15 mouse cellular contexts compared by ENCODE assay signal in genomic region chr3:107844499-107844898, GRCm38 (mm10). TPM values are rescaled to one million over a fixed set of nuclear protein-coding genes. Genes with fewer than 3 reads are reported as not detected.
A peak's percentile ranks its signal among the peaks of the same experiment; 100 is the strongest.
DNase-seq lines count a peak whose midpoint lies in the region; ATAC-seq and TF ChIP-seq lines count a peak whose summit lies in the region.
"Had no signal": no experiment of that assay in that cellular context is flagged by ENCODE, and none has a peak within 500 bp of the region (broad histone marks: within the 10 kb centered on the region; RNA-seq: fewer than 3 reads in every experiment).

No protein-coding gene starts in this region.

- H3K4me1 ChIP-seq in hindbrain, embryonic 16.5 days (ENCODE audit: control insufficient read depth, insufficient read depth, low read depth, low read length): peaks cover 14% of the 10 kb centered on the region
- H3K4me1 ChIP-seq in hindbrain, embryonic 13.5 days (replicated peaks): peaks cover 29% of the 10 kb centered on the region
- peaks cover 11% of the 10 kb centered on the region for H3K4me1 ChIP-seq in neural tube, embryonic 14.5 days (ENCODE audit: control insufficient read depth, insufficient read depth, low read length)
- peaks cover 23% of the 10 kb centered on the region for H3K4me1 ChIP-seq in neural tube, embryonic 15.5 days
- H3K4me1 ChIP-seq in thymus, adult 2 months (replicated peaks; ENCODE audit: control insufficient read depth, insufficient read depth, low read length): peaks cover 6% of the 10 kb centered on the region; the same call in 1 of the 2 replicates

- 55% methylated on average over 2 of the region's 2 CpGs for WGBS in hindbrain, embryonic 16.5 days
- 62% methylated on average over 2 of the region's 2 CpGs for WGBS in hindbrain, embryonic 13.5 days
- 72% methylated on average over 2 of the region's 2 CpGs for WGBS in neural tube, embryonic 14.5 days
- WGBS in neural tube, embryonic 15.5 days: 52% methylated on average over 2 of the region's 2 CpGs
- WGBS in thymus, adult 2 months: 86% methylated on average over 2 of the region's 2 CpGs

- peak; percentile 43 for ATAC-seq in hindbrain, embryonic 16.5 days
- ATAC-seq in hindbrain, embryonic 13.5 days (ENCODE audit: low FRiP score): no peak
- 0 out of 2 replicates have a peak, but pooled peaks have one; percentile 13 for ATAC-seq in neural tube, embryonic 14.5 days (ENCODE audit: low read depth)
- no peak for ATAC-seq in neural tube, embryonic 15.5 days (ENCODE audit: low FRiP score)
- ATAC-seq: forebrain, embryonic 15.5 days had no signal

- no peaks in the 10 kb centered on the region for H3K27me3 ChIP-seq in hindbrain, embryonic 16.5 days (replicated peaks; ENCODE audit: control insufficient read depth, insufficient read depth, low read length)
- H3K27me3 ChIP-seq in hindbrain, embryonic 13.5 days: no peaks in the 10 kb centered on the region
- no peaks in the 10 kb centered on the region for H3K27me3 ChIP-seq in neural tube, embryonic 14.5 days (ENCODE audit: control insufficient read depth, insufficient read depth, low read length)
- no peaks in the 10 kb centered on the region for H3K27me3 ChIP-seq in neural tube, embryonic 15.5 days (replicated peaks)
- H3K27me3 ChIP-seq in thymus, adult 2 months (ENCODE audit: control insufficient read depth, insufficient read depth, low read length): no peaks in the 10 kb centered on the region; the same call in 1 of the 2 replicates
- H3K27me3 ChIP-seq: embryonic facial prominence, embryonic 13.5 days; forebrain, embryonic 15.5 days; heart, embryonic 15.5 days; limb, embryonic 13.5 days; midbrain, embryonic 12.5 days; neural tube, embryonic 13.5 days had no signal

- H3K9ac ChIP-seq in hindbrain, embryonic 16.5 days (ENCODE audit: low read depth, low read length): no peak overlapping the region
- H3K9ac ChIP-seq in hindbrain, embryonic 13.5 days: no peak overlapping the region
- no peak overlapping the region for H3K9ac ChIP-seq in neural tube, embryonic 14.5 days (replicated peaks; ENCODE audit: low read depth, low read length)
- H3K9ac ChIP-seq in neural tube, embryonic 15.5 days (replicated peaks): no peak overlapping the region
- H3K9ac ChIP-seq: embryonic facial prominence, embryonic 13.5 days; forebrain, embryonic 15.5 days; heart, embryonic 15.5 days; limb, embryonic 13.5 days; lung, embryonic 14.5 days; midbrain, embryonic 12.5 days; neural tube, embryonic 13.5 days had no signal

- no peak overlapping the region for H3K27ac ChIP-seq in hindbrain, embryonic 16.5 days (ENCODE audit: low read depth, low read length)
- no peak overlapping the region for H3K27ac ChIP-seq in hindbrain, embryonic 13.5 days
- no peak overlapping the region for H3K27ac ChIP-seq in neural tube, embryonic 14.5 days (ENCODE audit: low read depth, low read length)
- no peak overlapping the region for H3K27ac ChIP-seq in neural tube, embryonic 15.5 days (replicated peaks)
- no peak overlapping the region for H3K27ac ChIP-seq in thymus, adult 2 months (ENCODE audit: control insufficient read depth, insufficient read depth, low read length)
- H3K27ac ChIP-seq: embryonic facial prominence, embryonic 13.5 days; forebrain, embryonic 15.5 days; heart, embryonic 15.5 days; limb, embryonic 13.5 days; midbrain, embryonic 12.5 days; neural tube, embryonic 13.5 days had no signal

- H3K4me2 ChIP-seq in hindbrain, embryonic 16.5 days (ENCODE audit: low read length): no peak overlapping the region
- H3K4me2 ChIP-seq in hindbrain, embryonic 13.5 days: no peak overlapping the region
- no peak overlapping the region for H3K4me2 ChIP-seq in neural tube, embryonic 14.5 days (ENCODE audit: low read depth, low read length)
- no peak overlapping the region for H3K4me2 ChIP-seq in neural tube, embryonic 15.5 days
- H3K4me2 ChIP-seq: embryonic facial prominence, embryonic 13.5 days; forebrain, embryonic 15.5 days; heart, embryonic 15.5 days; limb, embryonic 13.5 days; lung, embryonic 14.5 days; midbrain, embryonic 12.5 days; neural tube, embryonic 13.5 days had no signal

- H3K36me3 ChIP-seq in hindbrain, embryonic 16.5 days (ENCODE audit: control insufficient read depth, insufficient read depth, low read length): no peaks in the 10 kb centered on the region
- no peaks in the 10 kb centered on the region for H3K36me3 ChIP-seq in hindbrain, embryonic 13.5 days
- no peaks in the 10 kb centered on the region for H3K36me3 ChIP-seq in neural tube, embryonic 14.5 days (ENCODE audit: control insufficient read depth, insufficient read depth, low read length)
- no peaks in the 10 kb centered on the region for H3K36me3 ChIP-seq in neural tube, embryonic 15.5 days
- no peaks in the 10 kb centered on the region for H3K36me3 ChIP-seq in thymus, adult 2 months (ENCODE audit: control insufficient read depth, insufficient read depth, low read length)
- H3K36me3 ChIP-seq: embryonic facial prominence, embryonic 13.5 days; forebrain, embryonic 15.5 days; heart, embryonic 15.5 days; limb, embryonic 13.5 days; midbrain, embryonic 12.5 days; neural tube, embryonic 13.5 days had no signal

- peak; percentile 54 to 63 for DNase-seq in cerebellum, postnatal 10 days
- DNase-seq in thymus, adult 2 months: no peak
- DNase-seq in urinary bladder, postnatal 36 days (ENCODE audit: low spot score in 2 of 2): no peak

- no peak overlapping the region for H3K4me3 ChIP-seq in hindbrain, embryonic 16.5 days (ENCODE audit: low read length)
- H3K4me3 ChIP-seq in hindbrain, embryonic 13.5 days: no peak overlapping the region
- H3K4me3 ChIP-seq in neural tube, embryonic 14.5 days (ENCODE audit: low read depth, low read length): no peak overlapping the region
- no peak overlapping the region for H3K4me3 ChIP-seq in neural tube, embryonic 15.5 days (replicated peaks)
- H3K4me3 ChIP-seq in thymus, adult 2 months (ENCODE audit: control insufficient read depth, insufficient read depth, low read length): no peak overlapping the region
- H3K4me3 ChIP-seq: embryonic facial prominence, embryonic 13.5 days; forebrain, embryonic 15.5 days; heart, embryonic 15.5 days; limb, embryonic 13.5 days; midbrain, embryonic 12.5 days; neural tube, embryonic 13.5 days had no signal

- TF ChIP-seq POLR2A in thymus, adult 2 months (IDR thresholded peaks at IDR 0.05; ENCODE audit: control insufficient read depth, extremely low read depth, insufficient read depth, low read length, poor library complexity): no peak

- no peaks in the 10 kb centered on the region for H3K9me3 ChIP-seq in hindbrain, embryonic 16.5 days (ENCODE audit: control insufficient read depth, low read length)
- no peaks in the 10 kb centered on the region for H3K9me3 ChIP-seq in hindbrain, embryonic 13.5 days
- no peaks in the 10 kb centered on the region for H3K9me3 ChIP-seq in neural tube, embryonic 14.5 days (ENCODE audit: control insufficient read depth, low read length)
- H3K9me3 ChIP-seq in neural tube, embryonic 15.5 days (replicated peaks): no peaks in the 10 kb centered on the region
- H3K9me3 ChIP-seq: embryonic facial prominence, embryonic 13.5 days; forebrain, embryonic 15.5 days; heart, embryonic 15.5 days; limb, embryonic 13.5 days; midbrain, embryonic 12.5 days; neural tube, embryonic 13.5 days had no signal

- no peak for TF ChIP-seq CTCF in thymus, adult 2 months (IDR thresholded peaks at IDR 0.05; ENCODE audit: borderline replicate concordance, control insufficient read depth, extremely low read depth, insufficient read depth, low read length, poor library complexity)

RNA-seq across cellular contexts. Expression of gene Eps8l3, which starts 32.5 kb away (rescaled TPM):
- polyA plus RNA-seq in hindbrain, embryonic 16.5 days (2015; fragmentation: Nextera tagmentation; extraction: Ambion mirVana): not detected in 2 replicates
- not detected in 2 replicates for polyA plus RNA-seq in hindbrain, embryonic 13.5 days (2015; fragmentation: Nextera tagmentation; extraction: Ambion mirVana)
- not detected in 2 replicates for polyA plus RNA-seq in neural tube, embryonic 14.5 days (2014; fragmentation: Nextera tagmentation; extraction: Ambion mirVana)
- 6.3 TPM in 1 of 2 replicates, not detected in the other for polyA plus RNA-seq in neural tube, embryonic 15.5 days (2015; fragmentation: Nextera tagmentation; extraction: Ambion mirVana)
- polyA plus RNA-seq in thymus, adult 2 months (2012; rRNA removed): 0.32 and 0.34 TPM in 2 replicates
- polyA plus RNA-seq: embryonic facial prominence, embryonic 13.5 days; forebrain, embryonic 15.5 days; heart, embryonic 15.5 days; kidney, embryonic 16.5 days; lung, embryonic 14.5 days; midbrain, embryonic 12.5 days; neural tube, embryonic 13.5 days had no signal

RNA-seq across cellular contexts. Expression of gene Gstm5, which starts 51.1 kb away (rescaled TPM):
- 270 and 292 TPM in 2 replicates for polyA plus RNA-seq in hindbrain, embryonic 16.5 days (2015; fragmentation: Nextera tagmentation; extraction: Ambion mirVana)
- polyA plus RNA-seq in hindbrain, embryonic 13.5 days (2015; fragmentation: Nextera tagmentation; extraction: Ambion mirVana): 230 and 243 TPM in 2 replicates
- polyA plus RNA-seq in neural tube, embryonic 14.5 days (2014; fragmentation: Nextera tagmentation; extraction: Ambion mirVana): 261 and 263 TPM in 2 replicates
- polyA plus RNA-seq in neural tube, embryonic 15.5 days (2015; fragmentation: Nextera tagmentation; extraction: Ambion mirVana): 222 and 263 TPM in 2 replicates
- polyA plus RNA-seq in thymus, adult 2 months (2012; rRNA removed): 2.7 and 6.2 TPM in 2 replicates

Comparison
In these comparisons a context has a peak if more than half of its experiments do, and no peak if none do; other contexts are left out.
1. ATAC-seq: peak in hindbrain, embryonic 16.5 days (single experiment) and neural tube, embryonic 14.5 days (single experiment); none in hindbrain, embryonic 13.5 days (single experiment) and neural tube, embryonic 15.5 days (single experiment).
2. DNase-seq: peak in cerebellum, postnatal 10 days (2 of 2); none in thymus, adult 2 months (single experiment) and urinary bladder, postnatal 36 days (0 of 2).
3. RNA of gene Gstm5, which starts 51.1 kb away (polyA plus RNA-seq): 270 to 292 TPM in hindbrain, embryonic 16.5 days, 222 to 263 TPM in neural tube, embryonic 15.5 days, 261 to 263 TPM in neural tube, embryonic 14.5 days and 230 to 243 TPM in hindbrain, embryonic 13.5 days; 2.7 to 6.2 TPM in thymus, adult 2 months; every median in the first group is over 10 times any median in the second.